Mouse (Mus musculus) layer of hippocampus, adult 2 months (tissue): Measurements from ENCODE around the gene Unc119b. TPM values are rescaled to one million over a fixed set of nuclear protein-coding genes. Genes with fewer than 3 reads are reported as not detected.
"Not testable (repeated sequence)": the region's sequence is repeated elsewhere in the genome, so short reads cannot be mapped to it uniquely, and the experiment has no call there.

Experiments used
- DNase-seq, 2 experiments: peaks; one replicate each; pipeline ENCODE4 v3.0.0; 2022; ENCODE audit warnings: low spot score in 2 of 2
- H3K27ac ChIP-seq: fragments of 200-600 bp; 2 replicates; pipeline ENCODE4 v1.8.1; 2022
- H3K4me3 ChIP-seq: fragments of 200-600 bp; 2 replicates; pipeline ENCODE4 v1.8.1; 2022; ENCODE audit warnings: mild to moderate bottlenecking
- CTCF ChIP-seq: fragments of 200-600 bp; conservative IDR thresholded peaks from 2 replicates; pipeline ENCODE4 v1.8.1; 2022; ENCODE audit warnings: antibody characterized with exemption, mild to moderate bottlenecking, moderate library complexity
- total RNA-seq, 2 experiments: library from RNA; stranded (reverse); gene quantifications; 2 replicates each; pipeline ENCODE4 v1.2.3; 2021

The Unc119b gene
- total RNA-seq, 2 experiments from 2014 or later: 25.9 to 28.0 TPM

GRCm38 (mm10) chr5:115155156-115155631 lies 20.4 kb upstream of the Unc119b start:
- TF ChIP-seq CTCF: no peak
- Histone ChIP-seq H3K27ac (0 out of 2 replicates have a peak overlapping the region, but pooled peaks have one; percentile 43), H3K4me3 (peak overlapping the region; percentile 24; the same call in 1 of the 2 replicates)
- DNase-seq: no peak

- Histone ChIP-seq H3K4me3 (no peak overlapping the region), H3K27ac (no peak overlapping the region; the same call in 1 of the 2 replicates)
- no peak for TF ChIP-seq CTCF
- no peak for DNase-seq
Measured at GRCm38 (mm10) chr5:115152132-115152956, 17.6 kb upstream of the Unc119b start.

GRCm38 (mm10) chr5:115151457-115151856 lies 16.7 kb upstream of the Unc119b start:
- Histone ChIP-seq H3K4me3 (no peak overlapping the region), H3K27ac (no peak overlapping the region)
- DNase-seq: no peak
- TF ChIP-seq CTCF: no peak

GRCm38 (mm10) chr5:115150991-115151390 lies 16.2 kb upstream of the Unc119b start:
- no peak for TF ChIP-seq CTCF
- no peak overlapping the region for H3K4me3 ChIP-seq
- H3K27ac ChIP-seq: no peak overlapping the region
- DNase-seq: no peak

GRCm38 (mm10) chr5:115149675-115150459 lies 15.1 kb upstream of the Unc119b start:
- DNase-seq: no peak
- Histone ChIP-seq H3K4me3 (no peak overlapping the region), H3K27ac (no peak overlapping the region)
- TF ChIP-seq CTCF: no peak

GRCm38 (mm10) chr5:115148872-115149271 lies 14.1 kb upstream of the Unc119b start:
- not testable (repeated sequence) for DNase-seq, H3K27ac ChIP-seq, H3K4me3 ChIP-seq

GRCm38 (mm10) chr5:115148378-115148777 lies 13.6 kb upstream of the Unc119b start:
- no peak overlapping the region for H3K4me3 ChIP-seq
- no peak for DNase-seq
- no peak for TF ChIP-seq CTCF
- H3K27ac ChIP-seq: no peak overlapping the region

GRCm38 (mm10) chr5:115147388-115147787 lies 12.6 kb upstream of the Unc119b start:
- no peak overlapping the region for H3K4me3 ChIP-seq
- TF ChIP-seq CTCF: no peak
- no peak overlapping the region for H3K27ac ChIP-seq
- no peak for DNase-seq

- DNase-seq: no peak
- Histone ChIP-seq H3K4me3 (no peak overlapping the region), H3K27ac (no peak overlapping the region)
- no peak for TF ChIP-seq CTCF
Measured at GRCm38 (mm10) chr5:115146747-115147130, 12.0 kb upstream of the Unc119b start.

GRCm38 (mm10) chr5:115145976-115146746 lies 11.4 kb upstream of the Unc119b start:
- Histone ChIP-seq H3K4me3 (no peak overlapping the region), H3K27ac (peak overlapping the region; percentile 71)
- no peak for DNase-seq
- TF ChIP-seq CTCF: no peak

GRCm38 (mm10) chr5:115145253-115145968 lies 10.6 kb upstream of the Unc119b start:
- no peak for TF ChIP-seq CTCF
- peak overlapping the region; percentile 71 for H3K27ac ChIP-seq
- no peak overlapping the region for H3K4me3 ChIP-seq
- no peak for DNase-seq

GRCm38 (mm10) chr5:115144471-115144870 lies 9.7 kb upstream of the Unc119b start:
- Histone ChIP-seq H3K27ac (peak overlapping the region; percentile 71), H3K4me3 (no peak overlapping the region)
- TF ChIP-seq CTCF: no peak
- DNase-seq: no peak
